Mouse (Mus musculus): ENCODE data around the gene Hist2h2aa2. TPM values are rescaled to one million over a fixed set of nuclear protein-coding genes. Genes with fewer than 3 reads are reported as not detected.
"Not testable (repeated sequence)": the region's sequence is repeated elsewhere in the genome, so short reads cannot be mapped to it uniquely, and the experiment has no call there.

Hist2h2aa2 gene
- total RNA-seq, 1 experiment = 2,531 TPM

- Histone ChIP-seq H3K9ac (ENCODE audit: insufficient read depth, low read depth, low read length, poor library complexity, severe bottlenecking) (peak overlapping the region; percentile 61), H3K4me1 (ENCODE audit: control insufficient read depth in 2 of 2, insufficient read depth in 2 of 2, low read length in 2 of 2, poor library complexity in 1 of 2) (peaks cover 0 to 7% of the 10 kb centered on the region in 2 experiments; a peak in 2 of 4 replicates), H3K27ac (ENCODE audit: insufficient read depth, low read depth, low read length, poor library complexity, severe bottlenecking) (peak overlapping the region; percentile 20; the same call in 1 of the 2 replicates), H3K36me3 (ENCODE audit: control insufficient read depth, insufficient read depth, low read length, poor library complexity, severe bottlenecking) (no peaks in the 10 kb centered on the region), H3K4me3 (ENCODE audit: insufficient read depth in 1 of 2, low read depth in 1 of 2, low read length in 2 of 2, poor library complexity in 1 of 2, severe bottlenecking in 1 of 2) (peak overlapping the region; percentile 55 to 75), H3K9me3 (ENCODE audit: control insufficient read depth, insufficient read depth, low read depth, low read length) (no peaks in the 10 kb centered on the region)
- TF ChIP-seq ZNF384 (IDR thresholded peaks at IDR 0.05; ENCODE audit: low read depth, low read length) = no peak
- TF ChIP-seq MAFK (IDR thresholded peaks at IDR 0.05; ENCODE audit: insufficient read depth, low read depth, low read length) = no peak
- no peak for TF ChIP-seq ZC3H11A (IDR thresholded peaks at IDR 0.05; ENCODE audit: borderline replicate concordance, low read depth, low read length)
- TF ChIP-seq HCFC1 (IDR thresholded peaks at IDR 0.05; ENCODE audit: borderline replicate concordance, insufficient read depth, low read length) = no peak
- TF ChIP-seq CHD2 (IDR thresholded peaks at IDR 0.05; ENCODE audit: low read depth, low read length) = no peak
- in situ Hi-C loops (cut with MboI; ENCODE audit: low sequenced_read_pairs in 2 of 2, unreplicated experiment in 2 of 2) = no loop called here
- no peak for DNase-seq (ENCODE audit: low read depth, low spot score)
Observed at GRCm38 (mm10) chr3:96221640-96222038, 18.4 kb downstream of the Hist2h2aa2 start.

- Histone ChIP-seq H3K9me3 (ENCODE audit: control insufficient read depth, insufficient read depth, low read depth, low read length) (no peaks in the 10 kb centered on the region), H3K4me1 (ENCODE audit: control insufficient read depth in 2 of 2, insufficient read depth in 2 of 2, low read length in 2 of 2, poor library complexity in 1 of 2) (peaks cover 0 to 7% of the 10 kb centered on the region in 2 experiments; a peak in 2 of 4 replicates), H3K36me3 (ENCODE audit: control insufficient read depth, insufficient read depth, low read length, poor library complexity, severe bottlenecking) (no peaks in the 10 kb centered on the region), H3K9ac (ENCODE audit: insufficient read depth, low read depth, low read length, poor library complexity, severe bottlenecking) (peak within 1 kb of the TSS; percentile 95), H3K27ac (ENCODE audit: insufficient read depth, low read depth, low read length, poor library complexity, severe bottlenecking) (peak within 1 kb of the TSS; percentile 93), H3K4me3 (ENCODE audit: insufficient read depth in 1 of 2, low read depth in 1 of 2, low read length in 2 of 2, poor library complexity in 1 of 2, severe bottlenecking in 1 of 2) (peak within 1 kb of the TSS; percentile 75 to 77)
- in situ Hi-C loops (cut with MboI; ENCODE audit: low sequenced_read_pairs in 2 of 2, unreplicated experiment in 2 of 2) = no loop called here
- no peak for TF ChIP-seq ZC3H11A (IDR thresholded peaks at IDR 0.05; ENCODE audit: borderline replicate concordance, low read depth, low read length)
- TF ChIP-seq MAFK (IDR thresholded peaks at IDR 0.05; ENCODE audit: insufficient read depth, low read depth, low read length) = no peak
- TF ChIP-seq CHD2 (IDR thresholded peaks at IDR 0.05; ENCODE audit: low read depth, low read length) = no peak
- TF ChIP-seq ZNF384 (IDR thresholded peaks at IDR 0.05; ENCODE audit: low read depth, low read length) = no peak
- no peak for TF ChIP-seq HCFC1 (IDR thresholded peaks at IDR 0.05; ENCODE audit: borderline replicate concordance, insufficient read depth, low read length)
- peak; percentile 87 for DNase-seq (ENCODE audit: low read depth, low spot score)
Observed at GRCm38 (mm10) chr3:96220765-96221639, 19.1 kb downstream of the Hist2h2aa2 start, which contains the start of the genes Hist2h2ac and Hist2h2be. Gene Hist2h2ac (minus strand): TSS chr3:96220880. Gene Hist2h2be (plus strand): TSS chr3:96221119.

GRCm38 (mm10) chr3:96220131-96220764 is 19.8 kb downstream of the Hist2h2aa2 start:
- DNase-seq (ENCODE audit: low read depth, low spot score); in situ Hi-C loops (cut with MboI; ENCODE audit: low sequenced_read_pairs in 2 of 2, unreplicated experiment in 2 of 2); H3K9me3 ChIP-seq (ENCODE audit: control insufficient read depth, insufficient read depth, low read depth, low read length); H3K36me3 ChIP-seq (ENCODE audit: control insufficient read depth, insufficient read depth, low read length, poor library complexity, severe bottlenecking); H3K4me1 ChIP-seq (ENCODE audit: control insufficient read depth in 2 of 2, insufficient read depth in 2 of 2, low read length in 2 of 2, poor library complexity in 1 of 2): not testable (repeated sequence)
- Histone ChIP-seq H3K9ac (ENCODE audit: insufficient read depth, low read depth, low read length, poor library complexity, severe bottlenecking) (peak overlapping the region; percentile 95), H3K4me3 (ENCODE audit: insufficient read depth in 1 of 2, low read depth in 1 of 2, low read length in 2 of 2, poor library complexity in 1 of 2, severe bottlenecking in 1 of 2) (peak overlapping the region; percentile 75 to 77), H3K27ac (ENCODE audit: insufficient read depth, low read depth, low read length, poor library complexity, severe bottlenecking) (peak overlapping the region; percentile 93)

- Histone ChIP-seq H3K27ac (ENCODE audit: insufficient read depth, low read depth, low read length, poor library complexity, severe bottlenecking) (peak within 1 kb of the TSS; percentile 93), H3K4me1 (ENCODE audit: control insufficient read depth in 2 of 2, insufficient read depth in 2 of 2, low read length in 2 of 2, poor library complexity in 1 of 2) (peaks cover 0 to 3% of the 10 kb centered on the region in 2 experiments; a peak in 2 of 4 replicates), H3K4me3 (ENCODE audit: insufficient read depth in 1 of 2, low read depth in 1 of 2, low read length in 2 of 2, poor library complexity in 1 of 2, severe bottlenecking in 1 of 2) (peak within 1 kb of the TSS; percentile 75 to 77), H3K36me3 (ENCODE audit: control insufficient read depth, insufficient read depth, low read length, poor library complexity, severe bottlenecking) (no peaks in the 10 kb centered on the region), H3K9ac (ENCODE audit: insufficient read depth, low read depth, low read length, poor library complexity, severe bottlenecking) (peak within 1 kb of the TSS; percentile 95), H3K9me3 (ENCODE audit: control insufficient read depth, insufficient read depth, low read depth, low read length) (no peaks in the 10 kb centered on the region)
- in situ Hi-C loops (cut with MboI; ENCODE audit: low sequenced_read_pairs in 2 of 2, unreplicated experiment in 2 of 2) = no loop called here
- DNase-seq (ENCODE audit: low read depth, low spot score) = no peak
- TF ChIP-seq HCFC1 (IDR thresholded peaks at IDR 0.05; ENCODE audit: borderline replicate concordance, insufficient read depth, low read length) (0 out of 2 replicates have a peak, but pooled peaks have one; percentile 7), ZNF384 (IDR thresholded peaks at IDR 0.05; ENCODE audit: low read depth, low read length) (no peak), ZC3H11A (IDR thresholded peaks at IDR 0.05; ENCODE audit: borderline replicate concordance, low read depth, low read length) (no peak), MAFK (IDR thresholded peaks at IDR 0.05; ENCODE audit: insufficient read depth, low read depth, low read length) (no peak), CHD2 (IDR thresholded peaks at IDR 0.05; ENCODE audit: low read depth, low read length) (peak; percentile 3; the same call in 1 of the 2 replicates)
Observed at GRCm38 (mm10) chr3:96219661-96220130, 20.4 kb downstream of the Hist2h2aa2 start, which contains the start of the genes Bola1 and Hist2h2ab. Gene Bola1 (minus strand): TSS chr3:96219709. Gene Hist2h2ab (plus strand): TSS chr3:96219865.

Data from ES-E14 (cell line).